Mouse (Mus musculus) CH12F3 (cell line): ENCODE results near the gene Uqcr11.

Experiments
- in situ Hi-C: fragments of 300-500 bp; cut with MboI; formaldehyde crosslinking; loops from 2 replicates; pipeline ENCODE4 v1.14.3; 2020; ENCODE audit warnings: low sequenced_read_pairs

Gene Uqcr11

GRCm38 (mm10) chr10:80431570-80432386 lies 25.1 kb upstream of the Uqcr11 start:
- in situ Hi-C loops, result no loop called here

- in situ Hi-C loops, result no loop called here
Measured at GRCm38 (mm10) chr10:80430375-80430980, 23.8 kb upstream of the Uqcr11 start.

DNA sequence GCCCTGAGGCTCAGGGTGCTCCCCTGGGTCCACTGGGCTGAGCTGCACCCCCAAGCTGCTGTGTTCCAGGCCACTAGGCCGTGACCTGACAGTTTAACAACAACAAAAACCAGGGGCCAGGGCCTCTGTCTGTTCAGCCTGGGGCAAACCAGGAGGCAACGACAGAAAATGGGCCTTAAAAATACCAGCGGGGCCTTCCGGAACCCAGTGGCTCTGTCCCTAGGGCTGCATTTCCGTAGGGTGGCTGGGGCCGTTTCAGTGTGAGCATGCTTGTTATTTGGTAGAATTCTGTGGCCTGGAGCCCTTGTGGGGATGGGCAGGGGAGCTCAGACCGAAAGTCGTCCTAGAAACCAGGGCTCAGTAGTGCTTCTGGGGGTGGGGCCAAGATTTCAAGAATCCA lies 23.2 kb upstream of the Uqcr11 start:
- in situ Hi-C loops, result no loop called here

- in situ Hi-C loops, result no loop called here
Measured at GRCm38 (mm10) chr10:80425041-80425440, 18.4 kb upstream of the Uqcr11 start.

GRCm38 (mm10) chr10:80423562-80423961 lies 16.9 kb upstream of the Uqcr11 start:
- in situ Hi-C loops, result no loop called here

- in situ Hi-C loops, result no loop called here
Measured at GRCm38 (mm10) chr10:80421651-80422472, 15.2 kb upstream of the Uqcr11 start.

- in situ Hi-C loops, result no loop called here
Measured at GRCm38 (mm10) chr10:80421208-80421607, 14.6 kb upstream of the Uqcr11 start.

DNA sequence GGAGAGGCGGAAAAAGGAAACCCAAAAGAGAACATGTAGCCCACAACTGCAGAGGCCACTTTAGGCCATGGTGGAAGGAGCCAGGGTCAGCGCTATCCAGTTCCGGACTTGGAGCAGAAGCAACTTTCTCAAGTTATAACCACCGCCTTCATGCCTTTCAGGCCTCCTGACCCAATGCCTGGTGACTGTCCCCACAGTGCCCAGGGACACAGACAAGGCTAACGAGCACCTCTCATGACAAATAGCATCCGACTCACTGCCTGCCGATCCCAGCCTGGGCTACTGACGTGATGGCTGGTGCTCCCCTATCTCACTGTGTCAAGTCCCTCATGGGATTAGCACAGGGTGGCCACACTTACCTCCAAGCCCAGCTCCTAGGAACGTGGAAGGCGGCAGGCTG lies 14.1 kb upstream of the Uqcr11 start:
- in situ Hi-C loops, result no loop called here

DNA sequence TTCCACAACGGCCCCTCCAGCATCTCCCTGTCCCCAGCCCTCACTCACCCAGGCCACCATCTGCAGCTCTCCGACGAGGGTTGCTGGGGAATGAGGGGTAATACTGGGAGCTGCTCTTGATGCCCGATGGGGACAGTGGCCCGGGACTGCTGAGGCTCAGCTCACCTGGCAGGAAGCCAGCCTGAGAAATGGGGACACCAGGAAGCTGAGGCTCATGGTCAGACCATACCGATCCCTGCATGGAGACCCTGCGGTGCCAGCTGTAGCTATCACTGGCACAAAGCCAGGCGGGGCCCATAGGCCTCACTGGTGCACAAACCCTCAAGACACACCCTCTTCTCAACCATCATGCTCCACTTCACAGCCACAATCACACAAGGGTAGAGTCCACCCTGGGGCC lies 12.8 kb upstream of the Uqcr11 start:
- in situ Hi-C loops, result no loop called here

DNA sequence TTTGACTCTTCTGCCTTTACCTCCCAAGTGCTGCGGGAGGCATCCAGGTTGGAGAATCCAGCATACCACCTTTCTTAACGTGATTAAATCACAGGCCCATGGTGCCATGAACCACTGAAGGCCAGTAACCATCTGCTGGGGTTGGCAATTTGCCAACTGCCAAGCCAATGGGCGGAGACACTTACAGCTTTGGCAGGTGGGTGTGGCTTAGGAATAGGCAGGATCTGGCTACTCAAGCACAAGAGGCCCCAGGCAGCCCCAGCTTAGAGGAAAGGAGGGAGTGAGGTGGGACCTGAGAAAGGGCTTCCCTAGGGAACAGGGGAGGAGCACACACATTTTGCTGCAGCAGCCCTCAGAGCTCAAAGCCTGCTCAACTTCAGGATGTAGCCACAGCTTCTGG lies 11.7 kb upstream of the Uqcr11 start:
- in situ Hi-C loops, result no loop called here

DNA sequence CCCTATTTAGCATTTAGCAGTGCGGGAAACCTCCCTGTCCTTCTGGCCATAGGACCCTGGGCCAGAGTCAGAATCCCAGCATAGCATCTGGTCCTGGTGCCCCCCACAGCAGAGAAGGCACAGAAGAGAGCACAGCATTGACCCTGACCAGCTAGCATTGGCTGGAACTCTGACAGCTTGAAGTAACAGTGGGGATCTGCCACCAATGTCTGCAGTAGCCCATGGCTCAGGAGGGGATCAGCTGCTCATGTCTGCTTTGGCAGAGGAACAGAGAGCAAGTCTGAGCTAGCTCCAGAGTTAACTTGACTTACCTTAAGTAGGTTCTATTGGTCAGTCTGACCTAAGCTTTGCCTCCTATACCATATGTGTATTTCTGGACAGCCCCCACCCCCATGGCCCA lies 11.2 kb upstream of the Uqcr11 start:
- in situ Hi-C loops, result no loop called here

- in situ Hi-C loops, result no loop called here
Measured at GRCm38 (mm10) chr10:80417371-80417770, 10.7 kb upstream of the Uqcr11 start.

- in situ Hi-C loops, result no loop called here
Measured at GRCm38 (mm10) chr10:80415566-80415965, 8.9 kb upstream of the Uqcr11 start.

- in situ Hi-C loops, result no loop called here
Measured at GRCm38 (mm10) chr10:80412656-80413541, 6.3 kb upstream of the Uqcr11 start.

- in situ Hi-C loops, result no loop called here
Measured at GRCm38 (mm10) chr10:80407924-80408323, 1.3 kb upstream of the Uqcr11 start.

DNA sequence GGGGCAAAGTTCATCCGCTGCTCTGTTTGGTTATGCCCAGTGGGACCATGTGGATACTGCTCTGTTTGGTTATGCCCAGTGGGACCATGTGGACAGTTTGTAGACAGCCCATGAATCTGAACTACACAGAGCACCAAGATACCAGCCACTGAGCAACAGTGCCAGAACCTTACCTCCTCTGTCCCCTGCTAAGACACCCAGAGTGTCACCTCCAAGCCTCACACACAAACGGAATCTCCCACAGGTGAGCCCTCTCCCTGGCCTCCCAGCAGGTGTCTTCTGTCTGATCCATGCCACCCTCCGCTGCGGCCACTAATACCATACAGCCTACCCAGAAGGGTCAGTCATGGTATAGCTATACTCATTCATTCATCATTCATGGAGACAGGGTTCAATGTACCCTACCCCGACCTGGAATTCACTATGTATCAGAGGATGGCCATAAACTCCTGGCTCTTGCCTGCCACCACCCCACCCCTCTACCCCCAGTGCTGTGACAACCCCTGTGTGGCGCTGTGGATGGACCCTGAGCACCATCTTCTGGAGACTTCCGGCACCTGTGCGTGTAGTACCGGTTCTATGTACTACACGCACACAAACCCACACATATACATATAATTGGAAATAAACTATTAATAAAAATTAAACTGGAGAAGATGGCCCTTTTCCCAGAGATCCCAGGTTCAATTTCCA lies 1.0 kb downstream of the Uqcr11 start:
- in situ Hi-C loops, result no loop called here

DNA sequence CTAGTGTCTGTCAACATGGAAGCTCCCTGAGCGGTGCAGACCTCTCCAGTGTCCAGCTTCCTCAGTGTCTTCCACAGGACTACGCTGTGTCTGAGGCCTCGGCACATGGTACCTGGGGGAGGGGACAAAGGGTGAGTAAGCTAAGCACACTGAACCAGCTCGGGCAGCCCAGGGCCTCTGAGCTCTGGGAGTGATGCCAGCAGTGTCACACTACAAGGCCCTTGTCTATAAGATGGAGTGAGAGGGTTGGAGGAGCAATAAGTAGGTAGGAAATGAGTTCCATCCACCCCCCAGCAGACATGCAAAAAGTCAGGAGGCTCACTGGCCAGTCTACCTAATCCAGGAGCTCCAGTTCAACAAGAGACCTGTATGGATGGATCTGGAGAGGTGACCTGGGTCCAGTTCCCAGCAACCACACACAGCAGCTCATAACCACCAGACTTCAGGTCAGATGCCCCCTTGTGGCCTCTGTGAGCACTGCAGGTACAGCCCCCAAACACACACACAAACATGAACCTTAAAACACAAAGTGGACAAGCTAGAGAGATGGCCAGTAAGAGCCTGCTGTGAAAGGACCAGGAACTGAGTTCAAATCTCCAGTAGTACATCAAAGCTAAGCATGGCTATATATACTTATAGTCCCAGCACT lies 3.5 kb downstream of the Uqcr11 start:
- in situ Hi-C loops, result no loop called here

GRCm38 (mm10) chr10:80400704-80401161 lies 5.9 kb downstream of the Uqcr11 start:
- in situ Hi-C loops, result no loop called here

- in situ Hi-C loops, result no loop called here
Measured at GRCm38 (mm10) chr10:80399973-80400703, 6.5 kb downstream of the Uqcr11 start.
